Mouse (Mus musculus) heart, embryonic 14.5 days (tissue): ENCODE measurements around the gene Ube2g1. TPM values are rescaled to one million over a fixed set of nuclear protein-coding genes. Genes with fewer than 3 reads are reported as not detected.

Source experiments
- ATAC-seq: fragments of 200-750 bp; cut with Nextera tagmentation; 2 replicates; pipeline ENCODE4 v1.8.0; 2017; ENCODE audit warnings: low read depth, moderate TSS enrichment; ENCODE audit not compliant: insufficient number of reproducible peaks, insufficient read depth, low FRiP score
- H3K27ac ChIP-seq, 2 experiments: fragments of 200-500 bp in 1 of 2; fragments of 300-500 bp in 1 of 2; sonication (generic) in 1 of 2; replicated peaks in 1 of 2; 2 replicates each; pipeline ENCODE4 v1.5.1; 2012 to 2014; ENCODE audit warnings: low read depth in 2 of 2, low read length in 2 of 2, control low read depth in 1 of 2, mild to moderate bottlenecking in 1 of 2, mixed read lengths in 1 of 2; ENCODE audit not compliant: control insufficient read depth in 1 of 2, insufficient read depth in 1 of 2
- H3K27me3 ChIP-seq: fragments of 300-500 bp; sonication (generic); 2 replicates; pipeline ENCODE4 v1.6.1; 2014; ENCODE audit warnings: mild to moderate bottlenecking, low read length, control low read depth; ENCODE audit not compliant: control insufficient read depth, insufficient read depth
- H3K36me3 ChIP-seq: fragments of 300-500 bp; sonication (generic); 2 replicates; pipeline ENCODE4 v1.6.1; 2014; ENCODE audit warnings: mild to moderate bottlenecking, control low read depth, low read length, mixed read lengths; ENCODE audit not compliant: control insufficient read depth, insufficient read depth
- H3K4me1 ChIP-seq, 2 experiments: fragments of 200-500 bp in 1 of 2; fragments of 300-500 bp in 1 of 2; sonication (generic) in 1 of 2; 2 replicates each; pipeline ENCODE4 v1.6.1; 2012 to 2014; ENCODE audit warnings: low read length in 2 of 2, control low read depth in 1 of 2, mixed read lengths in 1 of 2; ENCODE audit not compliant: control insufficient read depth in 2 of 2, insufficient read depth in 2 of 2
- H3K4me2 ChIP-seq: fragments of 300-500 bp; sonication (generic); 2 replicates; pipeline ENCODE4 v1.6.1; 2014; ENCODE audit warnings: mild to moderate bottlenecking, low read length
- H3K4me3 ChIP-seq, 2 experiments: fragments of 200-500 bp in 1 of 2; fragments of 300-500 bp in 1 of 2; sonication (generic) in 1 of 2; 2 replicates each; pipeline ENCODE4 v1.5.1; 2012 to 2014; ENCODE audit warnings: low read length in 2 of 2, mild to moderate bottlenecking in 2 of 2, control low read depth in 1 of 2, low read depth in 1 of 2, moderate library complexity in 1 of 2; ENCODE audit not compliant: control insufficient read depth in 1 of 2, insufficient read depth in 1 of 2
- H3K9ac ChIP-seq: fragments of 300-500 bp; sonication (generic); 2 replicates; pipeline ENCODE4 v1.6.1; 2014; ENCODE audit warnings: mild to moderate bottlenecking, low read length
- H3K9me3 ChIP-seq: fragments of 300-500 bp; sonication (generic); 2 replicates; pipeline ENCODE4 v1.6.1; 2016; ENCODE audit warnings: low read length, control low read depth; ENCODE audit not compliant: control insufficient read depth
- WGBS: fragments of 180-500 bp; shearing (Covaris S2); extraction: QIAGEN DNeasy Blood & Tissue Kit; methylation state at CpG from one replicate; pipeline ENCODE4 v1.1.7; 2014; 5-methylcytosine and 5-hydroxymethylcytosine counted together
- polyA plus RNA-seq: library from polyadenylated mRNA; unstranded; fragments of >200 nt; fragmentation: Nextera tagmentation; extraction: Ambion mirVana; gene quantifications from 2 replicates; pipeline ENCODE4 v1.2.1, GENCODE M21; 2014

Gene Ube2g1
- polyA plus RNA-seq, 1 experiment from 2014 or later, result 65.4 TPM

GRCm38 (mm10) chr11:72645386-72645785 lies 38.3 kb downstream of the Ube2g1 start:
- no peak overlapping the region for H3K4me3 ChIP-seq
- H3K9ac ChIP-seq, result no peak overlapping the region
- no peaks in the 10 kb centered on the region for H3K9me3 ChIP-seq
- no peak overlapping the region for H3K4me2 ChIP-seq
- no peak for ATAC-seq
- no peaks in the 10 kb centered on the region for H3K36me3 ChIP-seq
- WGBS, result 86% methylated on average over 5 of the region's 5 CpGs
- H3K4me1 ChIP-seq, result no peaks in the 10 kb centered on the region
- no peaks in the 10 kb centered on the region for H3K27me3 ChIP-seq
- H3K27ac ChIP-seq, result no peak overlapping the region

DNA sequence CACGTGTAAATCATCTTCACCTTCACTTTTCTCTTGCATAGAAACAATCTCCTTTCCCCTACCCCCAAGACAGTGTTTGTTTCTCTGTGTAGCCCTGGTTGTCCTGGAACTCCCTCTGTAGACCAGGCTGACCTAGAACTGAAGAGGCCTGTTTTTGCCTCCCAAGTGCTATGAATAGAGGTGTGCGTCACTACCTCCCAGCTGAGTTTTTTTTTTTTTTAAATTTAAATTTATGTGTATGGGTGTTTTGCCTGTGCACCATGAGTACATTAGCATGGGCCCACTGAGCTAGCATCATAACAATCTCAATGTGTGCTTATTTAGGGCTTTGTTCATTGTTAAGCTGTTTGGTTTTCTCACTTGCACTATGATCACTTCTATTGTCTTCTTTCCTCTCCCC lies 43.3 kb downstream of the Ube2g1 start:
- no peaks in the 10 kb centered on the region for H3K9me3 ChIP-seq
- no peaks in the 10 kb centered on the region for H3K36me3 ChIP-seq
- no peaks in the 10 kb centered on the region for H3K4me1 ChIP-seq
- no peak overlapping the region for H3K9ac ChIP-seq
- H3K4me3 ChIP-seq, result no peak overlapping the region
- H3K4me2 ChIP-seq, result no peak overlapping the region
- WGBS, result 75% methylated on average over 2 of the region's 2 CpGs
- no peak for ATAC-seq
- no peak overlapping the region for H3K27ac ChIP-seq
- H3K27me3 ChIP-seq, result no peaks in the 10 kb centered on the region

- Histone ChIP-seq H3K36me3 (peaks cover 4% of the 10 kb centered on the region; the same call in 1 of the 2 replicates), H3K9me3 (no peaks in the 10 kb centered on the region), H3K27ac (no peak overlapping the region), H3K4me1 (no peaks in the 10 kb centered on the region), H3K4me3 (no peak overlapping the region), H3K4me2 (no peak overlapping the region), H3K9ac (no peak overlapping the region), H3K27me3 (no peaks in the 10 kb centered on the region)
- ATAC-seq, result no peak
Measured at GRCm38 (mm10) chr11:72659918-72660317, 52.8 kb downstream of the Ube2g1 start.

- no peak for ATAC-seq
- Histone ChIP-seq H3K9ac (no peak overlapping the region), H3K4me1 (no peaks in the 10 kb centered on the region), H3K27me3 (no peaks in the 10 kb centered on the region), H3K9me3 (no peaks in the 10 kb centered on the region), H3K27ac (no peak overlapping the region), H3K36me3 (peaks cover 4% of the 10 kb centered on the region; the same call in 1 of the 2 replicates), H3K4me3 (no peak overlapping the region), H3K4me2 (no peak overlapping the region)
- 100% methylated on average over 1 of the region's 1 CpGs for WGBS
Measured at GRCm38 (mm10) chr11:72660359-72660758, 53.3 kb downstream of the Ube2g1 start.

DNA sequence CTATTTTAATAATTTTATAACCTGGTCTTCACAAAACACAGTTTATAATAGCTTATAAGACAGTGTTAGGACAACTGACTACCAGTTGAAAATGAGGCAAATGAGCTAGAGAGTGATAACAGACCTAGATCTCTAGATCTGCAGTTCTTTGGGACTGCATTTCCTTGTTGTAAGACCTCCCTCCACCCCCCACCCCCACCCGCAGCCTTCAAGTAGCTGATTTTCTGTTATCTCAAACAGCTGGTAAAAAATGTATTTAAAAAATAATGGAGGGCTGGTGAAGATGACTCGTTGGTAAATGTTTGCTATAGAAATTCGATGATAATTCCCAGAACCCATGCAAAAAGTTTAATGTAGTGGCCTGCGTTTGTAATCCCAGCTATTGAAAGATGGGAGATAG lies 57.6 kb downstream of the Ube2g1 start:
- Histone ChIP-seq H3K36me3 (peaks cover 4% of the 10 kb centered on the region; the same call in 1 of the 2 replicates), H3K4me3 (no peak overlapping the region), H3K27me3 (no peaks in the 10 kb centered on the region), H3K4me1 (no peaks in the 10 kb centered on the region), H3K27ac (no peak overlapping the region), H3K9ac (no peak overlapping the region), H3K9me3 (no peaks in the 10 kb centered on the region), H3K4me2 (no peak overlapping the region)
- ATAC-seq, result no peak
- WGBS, result 89% methylated on average over 4 of the region's 4 CpGs

GRCm38 (mm10) chr11:72670634-72671033 lies 63.6 kb downstream of the Ube2g1 start:
- H3K27me3 ChIP-seq, result no peaks in the 10 kb centered on the region
- no peak overlapping the region for H3K4me3 ChIP-seq
- no peak for ATAC-seq
- H3K4me1 ChIP-seq, result no peaks in the 10 kb centered on the region; a peak in 2 of 4 replicates
- H3K4me2 ChIP-seq, result no peak overlapping the region
- no peak overlapping the region for H3K9ac ChIP-seq
- H3K27ac ChIP-seq, result no peak overlapping the region
- 0 out of 2 replicates have a peak, but pooled peaks cover 4% of the 10 kb centered on the region for H3K36me3 ChIP-seq
- H3K9me3 ChIP-seq, result no peaks in the 10 kb centered on the region

- no peak overlapping the region for H3K9ac ChIP-seq
- H3K4me1 ChIP-seq, result no peaks in the 10 kb centered on the region; a peak in 2 of 4 replicates
- WGBS, result 67% methylated on average over 6 of the region's 6 CpGs
- H3K27me3 ChIP-seq, result no peaks in the 10 kb centered on the region
- H3K27ac ChIP-seq, result no peak overlapping the region
- no peaks in the 10 kb centered on the region for H3K9me3 ChIP-seq
- no peak for ATAC-seq
- H3K4me3 ChIP-seq, result no peak overlapping the region
- no peak overlapping the region for H3K4me2 ChIP-seq
- H3K36me3 ChIP-seq, result 0 out of 2 replicates have a peak, but pooled peaks cover 4% of the 10 kb centered on the region
Measured at GRCm38 (mm10) chr11:72671294-72671988, 64.4 kb downstream of the Ube2g1 start.

DNA sequence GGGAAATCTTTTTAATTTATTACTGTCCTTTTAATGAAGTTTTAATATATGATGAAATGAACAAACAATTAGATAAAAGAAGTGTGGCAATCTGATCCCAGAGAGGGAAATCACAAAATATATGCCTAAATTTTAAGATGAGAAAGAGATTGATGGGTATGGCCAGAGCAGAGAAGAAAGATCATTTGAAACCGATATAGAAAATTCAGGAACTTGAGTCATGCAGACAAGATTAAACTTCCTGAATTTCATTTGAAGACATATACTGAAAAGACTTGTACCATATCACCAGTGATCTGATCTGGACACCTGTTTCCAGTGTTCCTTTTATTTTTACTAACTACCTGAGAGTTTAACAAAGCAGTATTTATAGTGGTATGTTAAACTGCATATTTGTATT lies 65.4 kb downstream of the Ube2g1 start:
- Histone ChIP-seq H3K9ac (no peak overlapping the region), H3K9me3 (no peaks in the 10 kb centered on the region), H3K4me1 (no peaks in the 10 kb centered on the region; a peak in 2 of 4 replicates), H3K27ac (no peak overlapping the region), H3K4me3 (no peak overlapping the region), H3K27me3 (no peaks in the 10 kb centered on the region), H3K4me2 (no peak overlapping the region), H3K36me3 (0 out of 2 replicates have a peak, but pooled peaks cover 4% of the 10 kb centered on the region)
- no peak for ATAC-seq
- WGBS, result 90% methylated on average over 1 of the region's 1 CpGs
